Mouse (Mus musculus) frontal cortex, postnatal 14 days (tissue): ENCODE measurements around the gene G0s2.
"Not testable (repeated sequence)": the region's sequence is repeated elsewhere in the genome, so short reads cannot be mapped to it uniquely, and the experiment has no call there.

Experiments
- DNase-seq, 2 experiments: peaks; one replicate each; pipeline ENCODE4 v3.0.0; 2022; ENCODE audit warnings: low spot score in 2 of 2

The G0s2 gene

GRCm38 (mm10) chr1:193289076-193289475 lies 16.1 kb upstream of the G0s2 start:
- no peak for DNase-seq

GRCm38 (mm10) chr1:193287578-193287977 lies 14.6 kb upstream of the G0s2 start:
- no peak for DNase-seq

GRCm38 (mm10) chr1:193285766-193286325 lies 12.8 kb upstream of the G0s2 start:
- DNase-seq = not testable (repeated sequence)

- DNase-seq = no peak
Measured at GRCm38 (mm10) chr1:193284228-193284779, 11.3 kb upstream of the G0s2 start.

GRCm38 (mm10) chr1:193281344-193281743 lies 8.3 kb upstream of the G0s2 start:
- no peak for DNase-seq

- DNase-seq = no peak
Measured at GRCm38 (mm10) chr1:193279492-193279891, 6.5 kb upstream of the G0s2 start.

- DNase-seq = no peak
Measured at GRCm38 (mm10) chr1:193278414-193279045, 5.5 kb upstream of the G0s2 start.

- DNase-seq = no peak
Measured at GRCm38 (mm10) chr1:193274407-193275071, 1.5 kb upstream of the G0s2 start.

GRCm38 (mm10) chr1:193272137-193272915 lies 691 bp downstream of the G0s2 start:
- peak in 1 of 2 experiments; percentile 15 for DNase-seq

- DNase-seq = no peak
Measured at GRCm38 (mm10) chr1:193270965-193271763, 1.9 kb downstream of the G0s2 start.

- no peak for DNase-seq
Measured at GRCm38 (mm10) chr1:193265734-193266133, 7.3 kb downstream of the G0s2 start.

GRCm38 (mm10) chr1:193263955-193264598 lies 8.9 kb downstream of the G0s2 start, which contains the start of gene Hsd11b1:
Gene Hsd11b1, minus strand, starts transcription at chr1:193264075.
- DNase-seq = no peak

GRCm38 (mm10) chr1:193263026-193263907 lies 9.8 kb downstream of the G0s2 start:
- DNase-seq = no peak

GRCm38 (mm10) chr1:193261897-193262548 lies 11.0 kb downstream of the G0s2 start:
- no peak for DNase-seq

GRCm38 (mm10) chr1:193259559-193259958 lies 13.5 kb downstream of the G0s2 start:
- no peak for DNase-seq

- no peak for DNase-seq
Measured at GRCm38 (mm10) chr1:193256621-193257098, 16.4 kb downstream of the G0s2 start.

- DNase-seq = no peak
Measured at GRCm38 (mm10) chr1:193256289-193256577, 16.8 kb downstream of the G0s2 start.

- DNase-seq = peak; percentile 28 to 79
Measured at GRCm38 (mm10) chr1:193255488-193256288, 17.3 kb downstream of the G0s2 start.
